Mouse (Mus musculus) stomach, adult 2 months (tissue): ENCODE results near the gene Gprin1. TPM values are rescaled to one million over a fixed set of nuclear protein-coding genes. Genes with fewer than 3 reads are reported as not detected.

Source experiments
- polyA plus RNA-seq: library from polyadenylated mRNA; depleted of rRNA; stranded (reverse); fragments of >200 nt; gene quantifications from 2 replicates; pipeline ENCODE4 v1.2.3, GENCODE M21; 2012; rRNA removed

The Gprin1 gene
- polyA plus RNA-seq = 0.17 and 0.40 TPM in 2 replicates

DNA sequence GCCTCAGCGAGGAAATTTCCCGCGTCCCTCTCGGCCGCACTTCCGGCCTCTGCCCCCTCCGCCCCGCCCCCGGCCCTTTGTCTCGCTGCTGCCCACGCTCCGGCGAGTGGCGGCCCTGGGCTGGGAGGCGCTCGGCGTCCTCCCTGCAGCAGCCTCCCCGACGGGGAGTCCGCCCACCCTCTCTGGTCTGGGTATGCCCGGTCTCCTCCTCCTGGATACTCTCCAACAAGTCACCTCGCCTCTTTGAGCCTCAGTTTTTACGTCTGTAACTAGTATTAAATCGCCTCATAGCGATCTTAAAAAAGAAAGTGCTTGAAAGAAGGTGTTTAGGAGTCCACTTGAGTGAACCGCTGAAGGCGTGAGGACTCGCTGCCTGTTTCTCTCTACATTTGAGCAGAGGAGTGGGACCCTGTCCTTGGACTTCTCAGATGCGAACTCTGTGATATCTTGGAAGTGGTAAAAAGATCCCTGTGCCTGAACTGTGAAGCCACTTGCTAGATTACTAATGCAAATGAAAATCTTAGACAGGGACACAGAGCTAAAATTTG is at the start of gene Gprin1:
Gene Gprin1 (minus strand): TSS at position 11 of the 548 bp plus-strand sequence.

DNA sequence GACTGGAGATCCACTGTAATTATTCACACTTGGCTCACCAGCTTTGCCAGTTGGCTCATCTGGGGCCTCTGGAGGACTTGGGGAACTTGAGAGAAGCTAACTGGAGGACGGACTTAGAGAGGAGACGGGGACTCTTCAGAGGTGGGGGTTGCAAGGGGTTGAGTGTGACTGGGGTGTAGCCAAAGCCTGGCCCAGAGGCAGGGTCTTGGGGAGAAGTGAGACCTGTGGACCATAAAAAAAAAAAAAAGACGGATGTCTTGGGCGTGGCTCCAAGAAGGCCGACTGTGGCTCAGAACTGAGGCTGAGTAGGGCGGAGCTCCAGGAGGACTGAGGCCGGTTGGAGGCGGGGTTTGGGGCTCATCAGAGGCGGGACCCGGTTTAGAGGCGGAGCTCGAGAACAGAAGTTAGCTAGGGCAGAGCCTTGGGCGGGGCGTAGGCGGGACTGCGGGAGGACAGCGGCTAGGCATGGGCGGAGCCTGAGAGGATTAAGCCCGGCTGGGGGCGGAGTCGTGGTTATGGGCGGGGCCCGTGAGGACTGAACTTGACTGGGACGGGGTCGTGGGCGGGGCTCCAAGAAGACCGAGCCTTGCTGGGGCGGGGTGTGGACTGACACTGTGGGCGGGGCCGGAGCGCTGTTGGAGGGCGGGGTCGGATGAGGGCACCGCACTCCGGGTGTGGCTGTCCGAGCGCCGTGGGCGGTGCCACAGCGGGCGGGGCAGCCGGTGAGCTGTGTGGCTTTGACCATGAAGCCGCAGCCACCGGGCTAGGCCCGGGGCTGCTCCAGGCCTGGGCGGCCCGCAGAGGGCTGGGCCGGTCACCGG is 39.3 kb upstream of the Gprin1 start, which contains the start of gene Tspan17:
Gene Tspan17 (plus strand): TSS at position 638 of the 821 bp plus-strand sequence.

DNA sequence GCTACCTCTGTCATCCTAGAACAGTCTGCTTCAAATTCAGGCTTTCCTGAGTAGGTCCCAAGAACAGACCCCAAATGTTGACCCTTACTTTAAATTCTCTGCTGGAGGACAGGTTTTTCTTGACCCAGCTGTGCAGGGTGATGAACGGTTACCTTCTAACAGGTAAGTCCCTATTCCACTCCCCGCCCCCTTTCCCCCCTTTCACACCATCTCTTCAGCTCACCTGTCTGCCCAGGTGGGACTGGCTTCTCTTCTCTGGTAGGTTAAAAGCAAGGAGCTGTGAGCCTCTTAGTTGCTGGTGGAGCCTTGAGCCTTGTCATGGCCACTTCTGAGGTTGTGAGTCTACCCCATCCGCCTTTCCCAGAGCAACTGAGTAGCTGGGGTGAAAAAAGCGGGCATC is 34.0 kb upstream of the Gprin1 start, which contains the start of gene Eif4e1b:
Gene Eif4e1b (plus strand): TSS at position 301 of the 400 bp plus-strand sequence.

DNA sequence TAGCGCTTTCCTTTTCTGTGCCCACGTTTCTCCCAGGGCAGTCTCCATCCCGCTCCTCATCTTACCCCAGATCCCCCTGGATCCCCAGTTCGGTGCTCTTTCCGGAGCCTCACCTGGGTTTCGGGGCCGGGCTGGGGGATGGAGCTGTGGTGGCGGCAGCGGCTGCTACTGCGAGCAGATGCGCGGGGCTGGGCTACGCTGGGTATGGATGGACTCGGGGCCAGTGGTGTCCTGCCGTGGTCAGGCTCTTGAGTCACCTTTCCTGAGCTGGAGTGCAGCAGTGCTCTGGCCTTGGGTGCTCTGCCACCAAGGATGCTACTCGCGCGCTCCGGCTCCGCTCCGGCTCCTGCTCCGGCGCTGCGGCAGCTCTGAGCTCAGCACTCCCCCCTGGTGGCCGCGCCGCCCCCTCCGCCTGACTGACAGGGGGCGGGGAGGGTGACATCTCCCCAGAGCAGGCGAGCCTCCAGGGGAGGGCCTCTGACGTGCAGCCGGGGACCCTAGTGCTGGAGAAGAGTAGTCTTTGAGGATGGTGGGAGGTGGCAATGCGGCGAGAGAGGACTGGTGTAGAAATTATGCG is 16.6 kb upstream of the Gprin1 start, which contains the start of gene Sncb:
Gene Sncb (minus strand): TSS at position 404 of the 577 bp plus-strand sequence.

DNA sequence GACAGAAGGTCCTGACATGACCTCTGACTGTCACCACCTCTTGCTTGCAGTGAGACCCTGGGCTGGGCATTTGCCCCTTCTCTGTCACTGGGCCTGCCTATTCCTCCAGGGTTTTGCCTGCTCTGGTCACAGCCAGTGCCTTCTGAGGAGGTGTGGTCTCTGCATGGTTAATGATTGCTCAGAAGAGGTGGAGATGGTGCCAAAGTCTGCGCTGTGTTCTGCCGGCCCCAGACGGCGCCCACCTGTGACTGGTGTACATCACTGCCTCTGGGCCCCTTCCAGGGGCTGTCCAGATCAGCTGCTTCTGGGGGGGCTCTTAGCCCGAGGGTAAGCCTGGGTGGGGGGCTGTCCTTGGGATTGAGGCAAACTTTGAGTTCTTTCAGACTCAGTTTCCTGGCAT is 48.4 kb downstream of the Gprin1 start, which contains the start of gene Cdhr2:
Gene Cdhr2 (plus strand): TSS at position 219 of the 400 bp plus-strand sequence.

DNA sequence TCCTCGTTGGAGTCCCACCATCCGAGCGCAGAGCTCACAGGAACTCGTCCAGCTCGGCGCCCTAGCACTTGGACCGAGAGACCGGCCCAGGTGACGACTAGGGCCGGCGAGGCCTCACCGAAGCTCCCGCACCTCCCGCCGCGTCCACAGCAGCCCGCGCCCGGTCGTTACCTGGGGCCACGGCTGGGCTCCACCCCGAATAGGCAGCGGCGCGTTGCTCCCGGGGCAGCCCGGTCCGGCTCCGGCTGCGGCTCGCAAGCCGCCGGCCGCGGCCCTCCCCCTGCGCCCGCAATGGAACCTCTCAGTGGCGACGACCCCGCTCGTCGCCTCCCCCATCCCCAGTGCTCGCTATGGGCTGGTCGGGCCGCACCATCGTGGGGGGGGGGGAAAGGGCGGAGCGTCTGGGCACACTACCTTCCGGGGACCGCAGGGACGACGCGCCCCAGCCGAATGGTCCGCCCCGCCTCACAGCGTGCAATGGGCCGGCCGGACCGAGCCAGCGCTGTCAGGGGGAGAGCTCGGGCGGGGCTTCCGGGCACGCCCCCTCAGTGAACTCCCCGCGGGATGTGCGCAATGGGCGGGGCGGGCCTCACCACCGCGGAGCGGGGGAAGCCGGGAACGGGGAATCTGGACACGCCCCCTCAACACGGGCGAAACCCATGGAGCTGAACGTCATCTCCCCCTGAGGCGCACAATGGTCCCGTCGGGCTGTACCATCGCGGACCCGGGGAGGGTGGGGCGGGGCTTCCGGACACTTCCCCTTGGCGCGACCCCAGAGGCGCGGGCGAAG is 55.9 kb downstream of the Gprin1 start, which contains the start of gene Rnf44:
Gene Rnf44 (minus strand): TSS at position 350 of the 790 bp plus-strand sequence.

Other genes starting within 250 kb of the Gprin1 start
- gene Simc1, start 246.1 kb downstream of the Gprin1 start, polyA plus RNA-seq = 3.4 and 5.5 TPM in 2 replicates
- gene 4833439L19Rik, start 184.4 kb downstream of the Gprin1 start, polyA plus RNA-seq = 45.2 and 45.4 TPM in 2 replicates
- gene Arl10, start 174.9 kb downstream of the Gprin1 start, polyA plus RNA-seq = 6.0 and 9.4 TPM in 2 replicates
- gene Nop16, start 159.8 kb downstream of the Gprin1 start, polyA plus RNA-seq = 1.2 and 1.5 TPM in 2 replicates
- 103 and 105 TPM in 2 replicates for gene Higd2a, start 159.7 kb downstream of the Gprin1 start, polyA plus RNA-seq
- gene Cltb, start 138.5 kb downstream of the Gprin1 start, polyA plus RNA-seq = 76.8 and 94.8 TPM in 2 replicates
- 6.0 and 8.2 TPM in 2 replicates for gene Faf2, start 128.1 kb downstream of the Gprin1 start, polyA plus RNA-seq
- 121 and 131 TPM in 2 replicates for gene Rnf44, start 56.0 kb downstream of the Gprin1 start, polyA plus RNA-seq
- gene Cdhr2, start 48.4 kb downstream of the Gprin1 start, polyA plus RNA-seq = 1.3 TPM in 2 replicates
- 1.0 and 1.6 TPM in 2 replicates for gene Sncb, start 16.7 kb upstream of the Gprin1 start, polyA plus RNA-seq
- gene Eif4e1b, start 34.1 kb upstream of the Gprin1 start, polyA plus RNA-seq = not detected in 2 replicates
- gene Tspan17, start 39.5 kb upstream of the Gprin1 start, polyA plus RNA-seq = 7.5 and 9.4 TPM in 2 replicates
- gene Unc5a, start 199.5 kb upstream of the Gprin1 start, polyA plus RNA-seq = 3.4 and 3.9 TPM in 2 replicates